In genomic region chr2:164912151-164912550, GRCm38 (mm10) we compare ENCODE assay signal across 8 mouse cellular contexts. TPM values are rescaled to one million over a fixed set of nuclear protein-coding genes. Genes with fewer than 3 reads are reported as not detected.
A peak's percentile ranks its signal among the peaks of the same experiment; 100 is the strongest.
DNase-seq lines count a peak whose midpoint lies in the region; ATAC-seq and TF ChIP-seq lines count a peak whose summit lies in the region.

No protein-coding gene starts in this region.

- peak overlapping the region; percentile 84 for H3K9ac ChIP-seq in hindbrain, embryonic 12.5 days
- peak overlapping the region; percentile 93 for H3K9ac ChIP-seq in midbrain, embryonic 12.5 days (replicated peaks)

- peak; percentile 48 for ATAC-seq in CD4-positive, CD25-positive, alpha-beta regulatory T cell, adult 4 months
- ATAC-seq in hindbrain, embryonic 12.5 days (ENCODE audit: low FRiP score) = peak; percentile 5; the same call in 1 of the 2 replicates
- ATAC-seq in midbrain, embryonic 12.5 days (ENCODE audit: low FRiP score, low read depth) = peak; percentile 17; the same call in 1 of the 2 replicates

- H3K36me3 ChIP-seq in hindbrain, embryonic 12.5 days = peaks cover 21% of the 10 kb centered on the region
- H3K36me3 ChIP-seq in limb, embryonic 10.5 days = peaks cover 41% of the 10 kb centered on the region
- peaks cover 26% of the 10 kb centered on the region for H3K36me3 ChIP-seq in midbrain, embryonic 12.5 days

- peak overlapping the region; percentile 88 for H3K4me3 ChIP-seq in embryonic fibroblast, embryonic 13.5 days (ENCODE audit: insufficient read depth, low read length)
- peak overlapping the region; percentile 71 for H3K4me3 ChIP-seq in hindbrain, embryonic 12.5 days
- peak overlapping the region; percentile 87 for H3K4me3 ChIP-seq in limb, embryonic 10.5 days
- H3K4me3 ChIP-seq in midbrain, embryonic 12.5 days = peak overlapping the region; percentile 78

- TF ChIP-seq POLR2A in embryonic fibroblast, embryonic 13.5 days (IDR thresholded peaks at IDR 0.05; ENCODE audit: low read depth, low read length) = no peak; the same call in 1 of the 2 replicates

- DNase-seq in 3T3-L1 (ENCODE audit: low read depth, low spot score) = peak; percentile 65
- no peak for DNase-seq in limb, embryonic 10.5 days (ENCODE audit: low spot score)
- peak; percentile 82 for DNase-seq in telencephalon, adult 2 months (ENCODE audit: low read depth, low spot score)
- DNase-seq in cerebellum, adult 9-11 months = no peak

- H3K27me3 ChIP-seq in hindbrain, embryonic 12.5 days = no peaks in the 10 kb centered on the region
- H3K27me3 ChIP-seq in limb, embryonic 10.5 days (ENCODE audit: low read depth, poor library complexity, severe bottlenecking) = no peaks in the 10 kb centered on the region
- no peaks in the 10 kb centered on the region for H3K27me3 ChIP-seq in midbrain, embryonic 12.5 days

- H3K4me1 ChIP-seq in embryonic fibroblast, embryonic 13.5 days (ENCODE audit: control insufficient read depth, insufficient read depth, low read length) = no peaks in the 10 kb centered on the region
- peaks cover 24% of the 10 kb centered on the region for H3K4me1 ChIP-seq in hindbrain, embryonic 12.5 days
- H3K4me1 ChIP-seq in limb, embryonic 10.5 days = peaks cover 23% of the 10 kb centered on the region
- peaks cover 21% of the 10 kb centered on the region for H3K4me1 ChIP-seq in midbrain, embryonic 12.5 days

- WGBS in hindbrain, embryonic 12.5 days = 16% methylated on average over 12 of the region's 12 CpGs
- WGBS in limb, embryonic 10.5 days = 31% methylated on average over 12 of the region's 12 CpGs
- WGBS in midbrain, embryonic 12.5 days = 25% methylated on average over 12 of the region's 12 CpGs

- H3K27ac ChIP-seq in embryonic fibroblast, embryonic 13.5 days (ENCODE audit: insufficient read depth, low read length) = peak overlapping the region; percentile 63
- peak overlapping the region; percentile 99 for H3K27ac ChIP-seq in hindbrain, embryonic 12.5 days
- H3K27ac ChIP-seq in limb, embryonic 10.5 days = peak overlapping the region; percentile 99
- H3K27ac ChIP-seq in midbrain, embryonic 12.5 days (replicated peaks) = peak overlapping the region; percentile 99

- H3K4me2 ChIP-seq in hindbrain, embryonic 12.5 days (replicated peaks) = peak overlapping the region; percentile 85
- H3K4me2 ChIP-seq in midbrain, embryonic 12.5 days (replicated peaks) = peak overlapping the region; percentile 83

- no peaks in the 10 kb centered on the region for H3K9me3 ChIP-seq in hindbrain, embryonic 12.5 days (replicated peaks)
- no peaks in the 10 kb centered on the region for H3K9me3 ChIP-seq in limb, embryonic 10.5 days (replicated peaks)
- no peaks in the 10 kb centered on the region for H3K9me3 ChIP-seq in midbrain, embryonic 12.5 days

- no peak for TF ChIP-seq CTCF in embryonic fibroblast, embryonic 13.5 days (IDR thresholded peaks at IDR 0.05; ENCODE audit: borderline replicate concordance, insufficient read depth, low read length)

RNA-seq across cellular contexts. Expression of gene Zfp335, which starts 0.6 kb away (rescaled TPM):
- 1 to 10 TPM; 5.6 to 8.2 TPM for polyA plus RNA-seq in CD4-positive, CD25-positive, alpha-beta regulatory T cell, adult 4 months (2017; shearing (Covaris generic))
- polyA plus RNA-seq in embryonic fibroblast, embryonic 13.5 days (2011; ENCODE audit: insufficient read length, low read depth, missing spikeins) = 11.0 and 11.9 TPM in 2 replicates
- polyA plus RNA-seq in hindbrain, embryonic 12.5 days (2016; fragmentation: Nextera tagmentation; extraction: Ambion mirVana) = 17.3 and 18.2 TPM in 2 replicates
- 18.0 and 21.3 TPM in 2 replicates for polyA plus RNA-seq in limb, embryonic 10.5 days (2016; fragmentation: Nextera tagmentation; extraction: Ambion mirVana)
- 17.5 and 17.7 TPM in 2 replicates for polyA plus RNA-seq in midbrain, embryonic 12.5 days (2016; fragmentation: Nextera tagmentation; extraction: Ambion mirVana)

RNA-seq across cellular contexts. Expression of gene Mmp9, which starts 28.4 kb away (rescaled TPM):
- 1 to 10 TPM; 2.0 to 4.1 TPM for polyA plus RNA-seq in CD4-positive, CD25-positive, alpha-beta regulatory T cell, adult 4 months (2017; shearing (Covaris generic))
- 8.0 and 8.1 TPM in 2 replicates for polyA plus RNA-seq in embryonic fibroblast, embryonic 13.5 days (2011; ENCODE audit: insufficient read length, low read depth, missing spikeins)
- polyA plus RNA-seq in hindbrain, embryonic 12.5 days (2016; fragmentation: Nextera tagmentation; extraction: Ambion mirVana) = 5.7 and 7.2 TPM in 2 replicates
- 0.31 and 0.33 TPM in 2 replicates for polyA plus RNA-seq in limb, embryonic 10.5 days (2016; fragmentation: Nextera tagmentation; extraction: Ambion mirVana)
- 6.2 and 7.5 TPM in 2 replicates for polyA plus RNA-seq in midbrain, embryonic 12.5 days (2016; fragmentation: Nextera tagmentation; extraction: Ambion mirVana)

RNA-seq across cellular contexts. Expression of gene Pcif1, which starts 33.0 kb away (rescaled TPM):
- polyA plus RNA-seq in CD4-positive, CD25-positive, alpha-beta regulatory T cell, adult 4 months (2017; shearing (Covaris generic)) = 100 to 1,000 TPM; 106 to 115 TPM
- 18.2 and 18.3 TPM in 2 replicates for polyA plus RNA-seq in embryonic fibroblast, embryonic 13.5 days (2011; ENCODE audit: insufficient read length, low read depth, missing spikeins)
- 85.2 and 87.6 TPM in 2 replicates for polyA plus RNA-seq in hindbrain, embryonic 12.5 days (2016; fragmentation: Nextera tagmentation; extraction: Ambion mirVana)
- polyA plus RNA-seq in limb, embryonic 10.5 days (2016; fragmentation: Nextera tagmentation; extraction: Ambion mirVana) = 73.7 and 86.7 TPM in 2 replicates
- polyA plus RNA-seq in midbrain, embryonic 12.5 days (2016; fragmentation: Nextera tagmentation; extraction: Ambion mirVana) = 87.0 and 96.9 TPM in 2 replicates

RNA-seq across cellular contexts. Expression of gene Slc12a5, which starts 48.5 kb away (rescaled TPM):
- polyA plus RNA-seq in CD4-positive, CD25-positive, alpha-beta regulatory T cell, adult 4 months (2017; shearing (Covaris generic)) = under 1 TPM in 1 of 2 experiments, not detected in 1; 0.31 TPM
- 0.55 and 1.4 TPM in 2 replicates for polyA plus RNA-seq in embryonic fibroblast, embryonic 13.5 days (2011; ENCODE audit: insufficient read length, low read depth, missing spikeins)
- 12.7 and 16.1 TPM in 2 replicates for polyA plus RNA-seq in hindbrain, embryonic 12.5 days (2016; fragmentation: Nextera tagmentation; extraction: Ambion mirVana)
- polyA plus RNA-seq in limb, embryonic 10.5 days (2016; fragmentation: Nextera tagmentation; extraction: Ambion mirVana) = 0.83 and 1.0 TPM in 2 replicates
- polyA plus RNA-seq in midbrain, embryonic 12.5 days (2016; fragmentation: Nextera tagmentation; extraction: Ambion mirVana) = 8.1 and 9.9 TPM in 2 replicates

RNA-seq across cellular contexts. Expression of gene Pltp, which starts 54.6 kb away (rescaled TPM):
- under 1 TPM; 0.34 to 0.98 TPM for polyA plus RNA-seq in CD4-positive, CD25-positive, alpha-beta regulatory T cell, adult 4 months (2017; shearing (Covaris generic))
- polyA plus RNA-seq in embryonic fibroblast, embryonic 13.5 days (2011; ENCODE audit: insufficient read length, low read depth, missing spikeins) = 26.5 and 39.5 TPM in 2 replicates
- polyA plus RNA-seq in hindbrain, embryonic 12.5 days (2016; fragmentation: Nextera tagmentation; extraction: Ambion mirVana) = 77.3 and 78.5 TPM in 2 replicates
- polyA plus RNA-seq in limb, embryonic 10.5 days (2016; fragmentation: Nextera tagmentation; extraction: Ambion mirVana) = 20.2 and 24.9 TPM in 2 replicates
- 90.2 and 113 TPM in 2 replicates for polyA plus RNA-seq in midbrain, embryonic 12.5 days (2016; fragmentation: Nextera tagmentation; extraction: Ambion mirVana)

Comparison
In these comparisons a context has a peak if more than half of its experiments do, and no peak if none do; other contexts are left out.
1. DNase-seq: peak in 3T3-L1 (single experiment) and telencephalon, adult 2 months (single experiment); none in limb, embryonic 10.5 days (single experiment) and cerebellum, adult 9-11 months (single experiment).
2. Peak in every context shown above with its lines, with median percentiles within 50 percentile points of each other: ATAC-seq, H3K27ac ChIP-seq and H3K4me3 ChIP-seq.